Mouse (Mus musculus): ENCODE measurements around the gene BC030867.

BC030867 gene

DNA sequence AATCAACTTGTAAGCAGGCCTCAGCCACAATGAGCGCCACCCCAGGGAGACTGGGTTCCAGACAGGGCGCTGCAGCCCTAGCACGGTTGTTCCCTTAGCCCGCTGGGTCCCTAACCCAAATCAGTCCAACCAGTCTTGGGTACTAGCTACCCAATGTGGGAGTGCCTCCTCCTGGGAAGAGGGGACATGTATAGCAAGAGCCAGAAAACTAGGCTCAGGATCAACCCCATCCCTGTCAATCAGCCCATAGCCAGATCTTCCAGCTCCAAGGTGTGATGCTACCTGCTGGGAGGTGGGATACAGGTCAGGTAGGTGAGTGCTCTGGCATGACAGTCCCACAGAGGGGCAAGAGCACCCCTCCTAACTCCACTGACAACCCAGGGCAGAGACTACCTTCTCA, 41.5 kb downstream of the BC030867 start:
- DNase-seq (ENCODE audit: low spot score in 2 of 2), result no peak

DNA sequence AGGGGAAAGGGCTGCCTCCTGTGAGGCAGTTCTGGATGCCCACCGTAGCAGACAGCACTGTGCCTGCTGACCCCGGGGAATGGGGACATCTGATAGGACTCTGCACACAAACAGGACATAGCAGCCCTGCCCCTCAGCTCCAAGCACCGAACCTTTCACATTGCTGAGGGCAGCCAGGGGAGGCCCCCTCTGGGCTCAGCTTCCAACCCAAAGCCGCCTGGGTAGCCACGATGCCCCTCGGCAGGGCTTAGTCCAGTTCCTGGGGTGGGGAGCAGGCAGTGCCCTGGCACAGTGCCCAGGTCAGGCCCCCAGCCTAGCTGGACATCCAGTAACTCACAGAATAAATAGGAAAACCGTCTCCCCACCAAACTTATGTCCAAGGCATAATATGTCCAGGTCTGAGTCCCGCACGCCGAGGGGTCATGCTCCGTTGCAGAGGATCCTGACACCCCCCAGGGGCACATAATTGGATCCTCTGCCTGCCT, 42.4 kb downstream of the BC030867 start:
- DNase-seq (ENCODE audit: low spot score in 2 of 2), result no peak

DNA sequence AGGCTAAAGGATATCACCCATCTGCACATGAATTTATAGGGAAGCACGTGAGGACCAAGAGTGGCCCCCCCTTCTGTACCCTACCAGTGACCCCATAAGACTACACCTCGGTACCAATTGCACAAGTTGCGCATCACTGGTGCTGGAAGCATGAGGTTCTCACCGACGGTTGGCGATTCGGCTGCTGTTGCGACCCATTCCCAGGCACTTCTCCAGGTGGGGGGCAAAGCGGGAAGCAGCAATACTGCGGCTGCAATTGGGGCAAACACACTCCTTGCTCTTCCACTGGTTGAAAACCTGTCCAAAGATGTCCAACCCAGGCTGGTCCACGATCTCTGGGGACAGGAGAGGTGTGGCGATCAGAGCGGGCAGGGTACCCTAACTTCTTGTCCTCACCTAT, 45.3 kb downstream of the BC030867 start:
- no peak for DNase-seq (ENCODE audit: low spot score in 2 of 2)

DNA sequence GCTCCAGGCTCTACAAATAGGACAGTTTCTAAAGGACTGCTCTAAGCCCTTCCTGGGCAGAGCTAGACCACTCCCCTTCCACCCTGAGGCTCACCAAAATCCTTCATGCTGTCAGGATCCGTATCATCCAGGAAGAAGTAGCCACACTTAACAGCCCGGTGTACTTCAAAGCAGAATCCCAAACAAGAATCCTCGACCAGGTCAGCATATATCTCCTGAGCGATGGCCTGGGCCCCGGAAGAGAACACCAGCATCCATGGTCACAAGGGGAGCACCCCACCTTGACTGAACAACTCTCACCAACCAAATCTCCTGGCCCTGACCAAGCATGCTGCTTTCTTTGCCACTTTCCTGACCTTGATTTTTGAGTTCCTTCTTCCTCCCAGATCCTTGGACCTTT, 45.7 kb downstream of the BC030867 start:
- no peak for DNase-seq (ENCODE audit: low spot score in 2 of 2)

DNA sequence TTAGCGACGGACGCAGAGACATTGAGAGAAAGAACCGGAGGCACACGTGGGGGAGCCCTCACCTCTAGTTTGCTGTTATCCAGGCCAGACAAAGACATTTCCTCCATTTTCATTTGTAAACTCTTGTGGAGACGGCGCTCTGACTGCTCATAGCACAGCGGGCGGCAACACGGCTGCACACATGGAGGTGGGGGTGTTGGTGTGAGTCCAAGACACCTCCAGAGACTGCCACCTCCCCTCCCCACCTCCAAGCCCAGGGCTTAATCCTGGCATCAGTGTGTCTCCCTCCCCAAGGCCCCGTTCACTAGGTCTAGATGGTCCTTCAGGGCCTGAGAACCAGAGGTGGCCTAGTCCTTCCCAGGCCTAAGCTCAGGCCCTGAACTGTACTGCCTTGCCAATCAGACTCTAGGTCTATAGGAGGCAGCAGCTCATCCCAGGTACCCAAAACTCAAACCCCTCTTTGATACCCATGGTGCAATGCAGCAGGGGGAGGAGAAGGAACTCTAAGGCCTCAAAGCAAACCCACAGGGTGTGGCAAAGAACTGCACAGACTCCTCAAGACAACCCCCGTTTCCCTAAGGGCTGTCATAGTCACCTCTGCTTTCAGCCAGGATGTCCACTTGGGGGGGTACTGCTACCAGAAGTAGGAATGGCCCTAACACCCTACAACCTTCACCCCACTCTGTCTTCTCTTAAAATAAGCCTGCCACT, 46.4 kb downstream of the BC030867 start:
- DNase-seq (ENCODE audit: low spot score in 2 of 2), result peak in 1 of 2 experiments; percentile 36

DNA sequence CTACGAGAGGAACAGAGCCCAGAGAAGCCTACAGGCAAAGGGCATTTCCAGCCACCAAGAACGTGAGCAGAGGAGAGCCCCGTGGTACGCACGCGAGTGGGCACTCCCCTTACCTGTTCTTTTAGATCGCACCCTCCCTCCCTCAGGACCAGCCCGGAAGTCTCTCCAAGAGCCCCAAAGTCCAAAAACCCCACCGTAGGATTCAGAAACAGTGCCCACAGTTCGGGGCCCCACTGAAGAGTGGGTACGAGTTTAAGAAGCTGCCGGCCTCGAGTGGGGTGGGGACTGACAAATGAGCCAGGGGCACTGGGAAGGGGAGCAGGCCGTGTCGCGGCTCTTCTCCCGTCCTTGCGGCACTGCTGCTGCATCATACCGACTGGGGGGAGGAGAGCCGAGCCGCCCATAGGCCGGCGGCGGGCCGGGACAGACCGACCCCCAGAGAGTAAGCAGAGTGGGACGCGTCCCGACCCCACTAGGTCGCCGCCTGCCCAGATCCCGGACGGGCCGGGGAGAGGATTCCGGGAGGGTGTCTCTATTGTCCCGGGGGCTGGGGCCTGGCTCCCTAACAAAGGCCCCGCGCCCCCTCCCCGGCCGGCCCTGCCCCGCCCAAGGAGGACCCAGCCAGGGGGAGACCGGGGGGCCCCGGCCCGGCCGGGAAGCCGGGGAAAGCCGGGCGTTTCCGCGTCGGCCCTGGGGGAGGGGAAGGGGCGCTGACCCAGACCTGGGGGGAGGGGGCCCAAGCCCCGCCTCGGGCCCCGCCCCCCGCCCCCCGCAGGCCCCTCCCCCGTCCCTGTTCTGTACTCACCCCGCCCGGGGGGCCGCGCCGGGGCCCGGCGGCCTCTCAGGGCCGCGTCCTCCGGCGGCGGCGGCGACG, 47.2 kb downstream of the BC030867 start:
- DNase-seq (ENCODE audit: low spot score in 2 of 2), result peak in 1 of 2 experiments; percentile 35

DNA sequence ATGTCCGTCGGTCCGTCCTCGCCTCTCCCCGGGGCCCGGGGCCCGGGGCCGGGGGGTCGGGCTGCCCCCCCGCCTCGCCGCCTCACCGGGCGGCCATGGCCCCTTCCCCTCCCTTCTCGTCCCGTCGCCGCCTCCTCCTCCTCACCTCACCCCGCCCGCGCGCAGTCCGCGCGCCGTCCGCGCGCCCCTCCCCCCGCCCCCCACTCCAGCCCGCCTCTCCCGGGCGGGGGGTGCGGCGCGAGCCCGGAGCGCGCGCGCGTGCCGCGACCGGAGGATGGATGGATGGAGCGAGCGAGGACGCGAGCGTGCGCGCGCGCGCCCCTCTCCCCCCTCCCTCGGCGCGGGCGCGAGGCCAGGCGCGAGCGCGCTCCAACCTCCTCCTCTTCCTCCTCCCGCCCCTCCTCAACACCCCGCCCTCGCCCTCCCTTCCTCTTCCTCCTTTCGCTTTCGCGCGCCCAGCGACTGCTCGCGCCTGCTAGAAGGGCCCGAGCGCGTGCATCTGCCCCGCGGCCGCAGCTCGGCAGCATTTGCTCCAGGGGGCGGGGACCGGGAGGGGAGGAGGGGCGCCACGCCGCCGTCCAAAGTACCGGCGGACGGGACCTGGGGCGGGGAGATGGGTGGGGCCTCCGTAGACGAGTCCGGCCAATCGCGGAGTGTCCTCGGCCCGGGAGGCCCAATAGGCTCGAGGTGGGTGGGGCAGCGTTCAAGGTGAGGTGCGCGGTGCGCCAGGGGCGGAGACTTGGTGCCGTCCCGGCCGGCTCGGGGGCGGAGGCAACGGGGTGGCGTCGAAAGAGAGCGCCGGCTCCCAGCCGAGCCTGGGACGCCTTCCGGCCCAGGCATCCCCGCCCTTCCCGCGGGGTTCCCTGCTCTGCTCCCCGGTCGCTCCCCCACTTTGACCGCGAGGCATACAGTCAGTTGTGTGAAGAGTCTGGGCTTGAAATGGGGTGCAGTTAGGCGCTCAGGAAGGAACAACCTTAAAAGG, 48.1 kb downstream of the BC030867 start, which contains the start of gene Atxn7l3:
Gene Atxn7l3 (minus strand): TSS at position 141 of the 982 bp plus-strand sequence.
- DNase-seq (ENCODE audit: low spot score in 2 of 2), result peak; percentile 98

DNA sequence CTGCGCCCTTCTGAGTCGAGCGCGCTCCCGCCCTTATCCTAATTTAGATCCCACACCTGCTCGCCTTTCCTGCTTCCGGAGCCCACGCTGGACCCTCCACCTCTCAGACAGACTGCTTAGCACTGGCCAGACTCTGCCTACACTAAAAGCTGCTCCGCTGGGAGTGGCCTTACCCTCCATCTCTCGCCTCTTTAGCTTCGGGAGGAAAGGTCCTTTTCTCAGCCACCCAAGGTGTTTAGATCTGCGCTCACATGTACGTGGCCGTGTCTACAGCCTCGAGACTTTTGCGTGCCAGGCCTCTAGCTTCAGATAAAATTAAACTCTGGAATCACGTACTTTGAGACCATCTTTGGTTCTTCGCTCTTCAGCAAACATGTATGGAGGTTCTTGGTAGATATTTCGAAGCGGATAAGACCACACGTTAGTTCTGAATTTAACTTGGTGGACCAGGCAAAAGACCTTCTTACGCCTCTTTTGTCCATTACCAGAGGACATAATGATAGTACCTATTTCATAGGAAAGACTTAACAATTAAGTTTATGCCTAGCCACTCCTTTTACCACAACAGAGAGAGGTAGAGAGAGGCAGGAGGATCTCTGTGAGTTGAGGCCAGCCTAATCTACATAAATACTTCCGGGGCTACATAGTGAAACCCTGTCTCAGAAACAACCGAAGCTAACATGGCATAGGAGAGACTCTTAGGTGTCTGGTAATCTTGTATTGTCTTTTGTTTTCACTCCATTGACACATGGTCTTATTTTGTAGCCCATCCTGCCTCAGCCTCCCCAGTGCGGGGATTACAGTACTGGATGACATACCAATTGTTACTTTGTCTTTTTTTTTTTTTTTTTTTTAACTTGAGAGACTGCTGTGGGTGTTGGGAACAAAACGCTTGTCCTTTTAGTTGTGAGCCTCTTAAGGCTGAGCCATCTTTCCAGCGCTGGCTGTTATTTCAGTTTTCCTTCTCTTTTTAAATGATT, 49.2 kb downstream of the BC030867 start:
- no peak for DNase-seq (ENCODE audit: low spot score in 2 of 2)

DNA sequence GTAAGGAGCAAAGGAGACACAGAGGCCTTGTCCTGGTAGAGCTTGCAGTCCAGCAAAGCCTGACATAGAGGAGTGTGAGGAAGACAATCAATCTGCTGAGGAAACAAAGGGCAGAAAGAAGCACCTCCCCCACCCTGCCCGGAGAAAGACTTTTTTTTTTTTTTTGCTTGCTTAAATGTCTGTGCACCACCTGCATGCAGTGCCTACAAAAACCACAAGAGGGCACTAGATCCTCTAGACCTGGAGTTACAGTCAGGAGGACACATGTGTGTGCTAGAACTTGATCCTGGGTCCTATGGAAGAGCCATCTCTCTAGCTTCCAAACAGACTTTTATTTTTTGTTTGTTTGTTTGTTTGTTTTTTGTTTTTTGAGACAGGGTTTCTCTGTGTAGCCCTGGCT, 51.2 kb downstream of the BC030867 start:
- DNase-seq (ENCODE audit: low spot score in 2 of 2), result peak; percentile 47 to 76

DNA sequence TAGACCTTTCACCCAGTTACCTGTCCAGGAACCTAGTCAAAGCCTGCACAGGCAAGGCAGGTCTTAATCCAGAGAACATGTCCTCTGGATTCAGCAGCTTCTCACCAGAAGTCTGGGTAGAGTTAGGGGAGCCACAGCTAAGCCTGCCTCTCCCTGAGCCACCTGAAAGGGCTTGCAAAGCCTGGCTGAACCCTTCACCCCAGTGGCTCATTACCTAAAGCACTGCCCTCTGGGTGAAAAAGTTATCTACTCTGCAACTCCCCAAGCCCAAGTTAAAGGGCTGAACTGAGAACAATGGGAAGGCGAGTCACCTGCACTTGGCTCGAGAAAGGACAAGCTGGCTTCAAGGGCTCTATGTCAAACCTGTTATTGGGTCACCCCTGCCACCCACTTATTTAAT, 55.5 kb downstream of the BC030867 start:
- no peak for DNase-seq (ENCODE audit: low spot score in 2 of 2)

DNA sequence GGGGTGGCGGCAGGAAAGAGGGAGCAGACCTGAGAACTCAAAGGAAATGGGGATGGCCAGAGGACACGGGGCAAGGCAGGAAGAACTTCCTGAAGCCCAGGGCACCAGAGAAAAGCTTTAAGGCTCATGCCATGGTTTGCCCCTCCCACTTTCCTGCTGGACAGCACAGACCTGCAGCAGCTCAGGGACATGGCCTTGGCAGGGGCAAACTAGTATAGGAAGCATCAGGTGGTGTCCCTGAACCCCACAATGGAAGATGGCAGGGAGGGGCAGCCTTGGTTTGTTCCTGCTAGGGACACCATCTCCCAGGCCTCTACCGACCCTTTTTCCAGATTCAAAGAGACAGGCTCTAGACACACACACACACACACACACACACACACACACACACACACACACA, 56.7 kb downstream of the BC030867 start:
- no peak for DNase-seq (ENCODE audit: low spot score in 2 of 2)

DNA sequence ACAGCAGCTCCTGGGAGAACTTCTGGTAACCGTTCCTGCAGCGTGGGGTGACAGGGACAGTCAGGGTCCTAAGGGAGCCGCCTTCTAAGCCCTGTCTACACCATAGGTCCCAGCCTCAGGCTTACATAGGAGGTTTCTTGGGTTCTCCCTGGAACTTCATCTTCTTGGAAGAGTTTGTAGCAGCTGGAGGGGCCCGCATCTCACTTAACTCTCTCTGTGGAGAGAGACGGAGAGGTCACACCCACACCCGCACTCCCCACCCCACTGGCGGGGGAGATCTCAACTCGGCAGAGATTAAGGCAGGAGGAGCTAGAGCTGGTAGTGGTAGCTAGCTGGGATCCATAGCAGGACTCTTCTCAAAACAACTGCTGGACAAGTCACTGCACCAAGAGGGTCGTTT, 59.4 kb downstream of the BC030867 start:
- no peak for DNase-seq (ENCODE audit: low spot score in 2 of 2)

DNA sequence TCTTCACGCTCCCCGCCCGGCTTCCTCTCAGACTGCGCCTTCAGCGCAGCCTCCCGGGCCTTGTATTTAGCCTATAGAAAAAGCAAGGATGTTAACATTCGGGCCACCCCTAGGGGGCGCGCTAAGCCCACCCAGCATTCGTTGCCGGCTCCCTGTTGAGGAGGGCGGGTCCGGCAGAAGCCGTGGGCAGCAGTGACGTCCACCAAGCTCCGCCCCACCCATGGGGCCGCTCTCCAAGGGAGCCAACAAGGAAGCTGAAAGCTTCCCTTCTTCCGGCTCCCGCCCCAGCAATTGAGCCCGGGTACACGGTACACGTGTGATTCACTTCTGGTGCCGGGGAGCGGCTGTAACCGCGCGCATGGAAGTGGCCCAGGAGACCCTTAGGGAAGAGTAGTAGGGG, 60.3 kb downstream of the BC030867 start:
- peak; percentile 97 for DNase-seq (ENCODE audit: low spot score in 2 of 2)

DNA sequence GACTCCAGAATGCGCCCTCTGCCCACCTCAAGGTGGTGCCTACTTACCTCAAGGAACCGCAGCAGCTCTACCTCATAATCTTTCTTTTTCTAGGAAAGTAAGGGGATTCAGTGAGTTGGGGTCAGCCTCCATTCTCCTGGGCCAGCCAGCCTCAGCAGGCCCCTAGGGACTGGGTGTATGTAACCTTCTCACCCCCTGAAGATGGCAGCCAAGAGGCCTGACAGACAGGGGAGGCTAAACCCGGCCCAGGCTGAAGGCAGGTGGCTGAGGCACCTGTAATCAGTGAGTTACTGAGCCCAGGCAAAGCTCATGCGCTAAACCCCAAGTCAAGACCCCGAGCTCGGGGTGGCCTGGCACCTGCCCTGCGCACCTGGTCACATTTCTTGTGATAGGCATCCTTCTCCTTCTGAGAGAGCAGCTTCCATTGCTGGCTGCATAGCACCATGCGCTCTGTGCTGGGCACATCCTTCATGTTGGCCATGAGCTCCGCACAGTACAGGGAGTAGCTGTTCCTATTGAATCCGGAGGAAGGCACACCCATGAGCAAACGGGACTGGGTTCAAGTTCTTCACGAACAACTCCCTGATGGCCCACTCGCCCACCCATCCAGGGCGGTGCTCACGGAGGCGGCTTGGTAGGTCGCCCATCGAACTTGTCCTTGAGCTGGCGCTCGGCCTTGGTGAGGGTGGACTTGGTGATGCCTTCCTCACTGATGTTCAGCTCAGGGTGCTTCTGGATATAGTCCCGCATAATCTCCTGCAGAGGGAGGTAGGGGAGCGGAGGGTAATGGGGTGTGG, 61.3 kb downstream of the BC030867 start:
- no peak for DNase-seq (ENCODE audit: low spot score in 2 of 2)

DNA sequence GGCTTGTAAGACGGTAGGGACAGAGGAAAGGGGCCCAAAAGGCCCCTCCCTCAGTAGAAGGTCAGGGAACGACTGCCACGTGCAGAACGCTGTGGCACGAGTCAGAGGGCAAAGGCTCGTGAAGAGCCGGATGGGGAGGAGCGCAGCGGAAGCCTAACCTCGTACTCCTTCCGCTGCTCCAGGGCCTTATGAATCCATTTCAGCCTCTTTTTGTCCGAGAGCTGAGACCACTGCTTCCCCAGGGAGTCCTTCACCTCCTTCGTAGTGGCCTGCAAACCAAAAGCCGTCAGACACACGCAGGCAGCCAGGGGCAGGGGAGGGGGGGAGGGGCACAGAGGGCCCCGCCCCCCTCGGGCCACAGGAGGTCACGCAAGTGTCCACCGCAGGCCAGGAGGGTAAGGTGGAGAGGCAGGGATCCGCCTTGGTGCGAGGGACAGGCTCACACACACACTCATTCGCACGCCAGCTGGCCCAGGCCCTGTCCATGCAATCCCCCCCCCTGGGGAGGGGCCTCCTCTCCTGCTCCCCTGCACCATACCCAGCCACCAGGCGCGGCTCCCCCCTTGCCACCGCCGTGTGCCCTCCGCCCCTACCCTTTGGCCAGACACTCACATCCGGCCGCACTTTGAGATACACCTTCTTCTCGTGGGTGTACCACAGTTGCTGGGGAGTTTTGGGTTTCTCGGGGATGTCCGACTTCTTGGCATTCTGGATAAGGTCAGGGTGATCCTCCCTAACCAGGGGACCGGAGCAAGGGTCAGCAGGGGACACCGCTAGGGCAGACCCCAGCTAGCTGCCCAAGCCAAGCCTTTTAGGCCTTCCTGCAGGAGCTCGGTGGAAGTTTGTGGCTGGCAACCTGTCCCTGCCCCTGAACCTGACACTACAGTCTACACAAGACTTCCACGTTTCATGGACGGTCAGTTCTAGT, 62.4 kb downstream of the BC030867 start:
- no peak for DNase-seq (ENCODE audit: low spot score in 2 of 2)

DNA sequence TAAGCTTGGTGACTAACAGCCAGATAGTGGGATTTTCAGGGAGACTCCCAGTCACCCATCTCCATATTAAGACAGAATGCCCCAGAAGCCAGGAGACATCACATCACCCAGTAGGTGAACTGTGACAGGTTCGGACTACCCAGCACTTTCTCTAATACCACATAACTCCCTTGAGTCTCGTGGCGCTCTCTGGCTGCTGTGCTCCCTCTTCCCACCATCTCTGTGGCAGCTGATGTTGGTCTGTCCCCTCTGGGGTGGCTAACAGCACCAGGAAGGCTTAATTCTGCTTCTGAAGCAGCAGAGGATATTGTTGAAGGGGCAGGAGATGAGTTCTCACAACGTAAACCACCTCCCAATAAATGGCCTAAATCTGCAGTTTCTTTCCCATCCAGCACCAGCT, 63.3 kb downstream of the BC030867 start:
- DNase-seq (ENCODE audit: low spot score in 2 of 2), result no peak

DNA sequence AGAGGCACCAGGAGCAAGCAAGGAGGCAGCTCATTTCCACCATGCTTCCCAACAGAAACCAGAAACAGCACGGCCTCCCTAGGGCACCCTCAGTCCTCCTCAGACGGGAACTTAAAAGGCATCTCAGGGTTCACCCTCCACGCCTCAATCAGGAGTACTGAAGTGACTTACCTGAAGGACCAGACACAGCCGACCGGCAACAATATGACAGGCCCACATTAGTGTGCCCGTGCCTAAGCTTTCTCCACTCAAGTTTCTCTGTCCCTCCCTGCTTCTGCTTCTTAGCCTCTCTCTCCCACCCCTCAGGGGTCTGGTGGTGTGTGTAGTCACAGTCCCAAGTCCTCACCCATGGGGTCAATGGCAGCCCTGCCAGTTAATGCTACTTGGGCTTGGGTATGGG, 63.9 kb downstream of the BC030867 start:
- DNase-seq (ENCODE audit: low spot score in 2 of 2), result no peak

DNA sequence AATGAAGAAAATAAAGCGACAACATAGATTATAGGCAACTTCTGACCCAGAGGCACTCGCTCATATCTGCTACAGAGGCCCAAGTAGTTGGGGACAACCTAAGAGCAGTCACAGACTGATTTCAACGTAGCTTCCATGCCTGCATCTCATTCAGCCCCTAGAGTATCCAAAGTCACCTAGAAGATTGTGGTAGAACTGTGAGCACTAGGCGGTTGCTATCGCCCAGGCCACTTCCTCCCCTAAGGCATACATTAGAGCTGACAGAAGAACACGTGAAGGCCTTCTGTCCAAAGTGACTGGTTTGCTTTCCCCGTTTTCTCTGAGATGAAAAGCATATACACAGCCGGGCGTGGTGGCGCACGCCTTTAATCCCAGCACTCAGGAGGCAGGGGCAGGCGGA, 65.6 kb downstream of the BC030867 start:
- no peak for DNase-seq (ENCODE audit: low spot score in 2 of 2)
